Comparison of ENCODE assay signal across 8 mouse cellular contexts in the genomic region with DNA sequence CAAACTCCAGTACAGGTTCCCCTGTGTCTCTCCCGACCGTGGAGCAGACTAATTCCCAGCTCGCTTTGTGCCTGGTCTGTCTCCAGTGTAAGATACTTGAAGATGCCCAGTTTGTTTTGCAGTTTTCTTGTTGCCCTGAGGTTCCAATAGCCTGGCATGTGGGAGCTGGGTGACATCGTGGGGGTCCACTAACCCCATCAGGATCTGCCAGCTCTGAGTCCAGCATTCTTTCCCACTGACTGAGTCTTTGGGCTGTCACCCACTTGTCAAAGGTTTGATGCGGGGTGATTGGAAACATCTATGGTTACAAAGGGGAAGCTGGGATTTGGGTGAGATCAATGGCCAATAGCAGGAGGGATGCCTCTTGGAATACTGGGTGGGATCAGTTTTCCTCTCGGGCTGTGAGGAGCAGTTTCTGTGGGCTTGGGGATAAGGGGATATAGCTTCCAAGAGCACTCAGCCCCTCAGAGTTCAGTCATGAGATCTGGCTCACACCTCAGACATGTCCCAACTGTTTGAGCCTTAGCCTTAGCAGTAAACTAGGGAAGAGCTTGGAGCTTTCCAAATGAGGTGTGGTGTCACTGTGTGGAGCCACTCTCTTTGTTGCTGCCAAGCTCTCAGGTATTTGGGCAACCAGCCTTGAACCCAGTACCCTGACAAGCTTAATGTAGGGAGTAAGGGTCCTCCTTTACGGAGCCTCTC. TPM values are rescaled to one million over a fixed set of nuclear protein-coding genes. Genes with fewer than 3 reads are reported as not detected.
DNase-seq lines count a peak whose midpoint lies in the region; ATAC-seq and TF ChIP-seq lines count a peak whose summit lies in the region.

No protein-coding gene starts in this region.

- DNase-seq in kidney, adult 2 months: no peak
- DNase-seq in kidney, adult 9 months: no peak
- DNase-seq in hindbrain, embryonic 11.5 days (ENCODE audit: low spot score): no peak
- no peak for DNase-seq in frontal cortex, postnatal 10 days (ENCODE audit: low spot score in 2 of 2)
- DNase-seq in ovary, adult 18-20 months (ENCODE audit: low spot score): no peak
- no peak for DNase-seq in left cerebral cortex, adult 18-20 months (ENCODE audit: low spot score in 2 of 2)

- H3K27me3 ChIP-seq in kidney, adult 2 months (replicated peaks; ENCODE audit: control insufficient read depth, insufficient read depth, low read length): no peaks in the 10 kb centered on the region
- H3K27me3 ChIP-seq in hindbrain, embryonic 11.5 days (ENCODE audit: control insufficient read depth, insufficient read depth, low read length): no peaks in the 10 kb centered on the region; the same call in 1 of the 2 replicates

- no peak overlapping the region for H3K4me2 ChIP-seq in hindbrain, embryonic 11.5 days (replicated peaks; ENCODE audit: low read depth, low read length)

- TF ChIP-seq CTCF in kidney, adult 2 months (conservative IDR thresholded peaks at IDR 0.05; ENCODE audit: insufficient read depth, insufficient read length, low read depth, low read length): no peak
- TF ChIP-seq CTCF in cortical plate, adult 2 months (IDR thresholded peaks at IDR 0.05; ENCODE audit: extremely low read depth, insufficient read depth, low read length): no peak

- H3K9ac ChIP-seq in hindbrain, embryonic 11.5 days (ENCODE audit: low read depth, low read length): no peak overlapping the region

- peak; percentile 15; the same call in 1 of the 2 replicates for ATAC-seq in hindbrain, embryonic 11.5 days (ENCODE audit: low FRiP score)

- H3K4me3 ChIP-seq in kidney, adult 2 months (ENCODE audit: insufficient read depth, low read depth, low read length): no peak overlapping the region
- H3K4me3 ChIP-seq in cortical plate, adult 2 months (ENCODE audit: insufficient read depth, low read length): no peak overlapping the region
- H3K4me3 ChIP-seq in hindbrain, embryonic 11.5 days (ENCODE audit: low read depth, low read length): no peak overlapping the region
- no peak overlapping the region for H3K4me3 ChIP-seq in macrophage (ENCODE audit: inconsistent target)

- WGBS in kidney, adult 2 months: 45% methylated on average over 7 of the region's 7 CpGs
- WGBS in hindbrain, embryonic 11.5 days: 58% methylated on average over 7 of the region's 7 CpGs
- WGBS in macrophage (ENCODE audit: missing documents): 95% methylated on average over 7 of the region's 7 CpGs

- H3K9me3 ChIP-seq in hindbrain, embryonic 11.5 days (ENCODE audit: control insufficient read depth, low read length): no peaks in the 10 kb centered on the region

- H3K4me1 ChIP-seq in kidney, adult 2 months (ENCODE audit: control insufficient read depth, insufficient read depth, low read length): peaks cover 25% of the 10 kb centered on the region
- H3K4me1 ChIP-seq in cortical plate, adult 2 months (ENCODE audit: control insufficient read depth, insufficient read depth, low read length): peaks cover 26% of the 10 kb centered on the region
- H3K4me1 ChIP-seq in hindbrain, embryonic 11.5 days (replicated peaks; ENCODE audit: control insufficient read depth, insufficient read depth, low read length): peaks cover 8% of the 10 kb centered on the region; the same call in 1 of the 2 replicates

- TF ChIP-seq POLR2A in kidney, adult 2 months (IDR thresholded peaks at IDR 0.05; ENCODE audit: low read depth, low read length): no peak
- no peak for TF ChIP-seq POLR2A in cortical plate, adult 2 months (IDR thresholded peaks at IDR 0.05; ENCODE audit: extremely low read depth, insufficient read depth, low read length)

- peaks cover 100% of the 10 kb centered on the region for H3K79me2 ChIP-seq in macrophage (ENCODE audit: inconsistent target)

- H3K36me3 ChIP-seq in kidney, adult 2 months (ENCODE audit: control insufficient read depth, insufficient read depth, low read length): no peaks in the 10 kb centered on the region
- H3K36me3 ChIP-seq in hindbrain, embryonic 11.5 days (ENCODE audit: control insufficient read depth, insufficient read depth, low read length): no peaks in the 10 kb centered on the region
- peaks cover 30% of the 10 kb centered on the region for H3K36me3 ChIP-seq in macrophage (ENCODE audit: inconsistent target)

- peak overlapping the region; percentile 67 for H3K27ac ChIP-seq in kidney, adult 2 months (ENCODE audit: insufficient read depth, low read depth, low read length)
- H3K27ac ChIP-seq in cortical plate, adult 2 months (ENCODE audit: insufficient read depth, low read length): 0 out of 2 replicates have a peak overlapping the region, but pooled peaks have one; percentile 34
- no peak overlapping the region for H3K27ac ChIP-seq in hindbrain, embryonic 11.5 days (ENCODE audit: low read depth, low read length)
- H3K27ac ChIP-seq in macrophage: peak overlapping the region; percentile 88

RNA-seq across cellular contexts. Expression of a gene that starts 27.4 kb away (rescaled TPM):
- polyA plus RNA-seq in kidney, adult 2 months (2012; rRNA removed): 11.8 and 12.9 TPM in 2 replicates
- 38.2 and 38.3 TPM in 2 replicates for polyA plus RNA-seq in cortical plate, adult 2 months (2012; rRNA removed)
- polyA plus RNA-seq in hindbrain, embryonic 11.5 days (2014; fragmentation: Nextera tagmentation; extraction: Ambion mirVana): 68.6 and 75.5 TPM in 2 replicates
- 1,000 to 10,000 TPM in 3 of 26 experiments, 100 to 1,000 TPM in 23; 182 to 1,452 (median 590) TPM for total RNA-seq in macrophage (2018; cell fraction: chromatin; rRNA removed)
- 100 to 1,000 TPM in 25 of 26 experiments, 10 to 100 TPM in 1; 83.9 to 342 (median 173) TPM for total RNA-seq in macrophage (2018; cell fraction: cytosol; rRNA removed)
- 100 to 1,000 TPM; 125 to 674 (median 269) TPM for total RNA-seq in macrophage (2018; cell fraction: nucleus; rRNA removed)
- 76.3 to 253 TPM (median 241 TPM) in 3 replicates for polyA plus RNA-seq in macrophage (2018)
- total RNA-seq in left cerebral cortex, adult 18-20 months (2021): 10 to 100 TPM; 86.7 to 94.0 TPM
